Mouse (Mus musculus): ENCODE data around the gene Pde6b. TPM values are rescaled to one million over a fixed set of nuclear protein-coding genes. Genes with fewer than 3 reads are reported as not detected.

The Pde6b gene
- total RNA-seq (2021) (not detected), polyA plus RNA-seq (2012; rRNA removed) (not detected in 2 replicates)
- long read RNA-seq: 0 reads

DNA sequence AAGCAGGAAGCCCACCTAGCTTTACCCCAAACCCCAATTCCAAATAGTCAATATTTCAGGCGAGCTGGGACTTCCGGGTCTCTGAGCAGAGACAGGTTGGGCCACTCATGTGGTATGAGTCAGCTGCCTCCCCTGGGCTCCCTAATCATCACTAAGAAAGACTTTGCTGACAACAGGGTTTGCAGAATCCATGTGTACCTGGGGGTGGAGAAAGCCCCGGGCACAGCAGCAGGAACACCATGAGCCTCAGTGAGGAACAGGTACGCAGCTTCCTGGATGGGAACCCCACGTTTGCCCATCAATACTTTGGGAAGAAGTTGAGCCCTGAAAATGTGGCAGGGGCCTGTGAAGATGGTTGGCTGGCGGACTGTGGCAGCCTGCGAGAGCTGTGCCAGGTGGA, at the start of gene Pde6b:
Gene Pde6b, plus strand, starts transcription at position 191 of the 400 bp plus-strand sequence.
- no peak for DNase-seq

DNA sequence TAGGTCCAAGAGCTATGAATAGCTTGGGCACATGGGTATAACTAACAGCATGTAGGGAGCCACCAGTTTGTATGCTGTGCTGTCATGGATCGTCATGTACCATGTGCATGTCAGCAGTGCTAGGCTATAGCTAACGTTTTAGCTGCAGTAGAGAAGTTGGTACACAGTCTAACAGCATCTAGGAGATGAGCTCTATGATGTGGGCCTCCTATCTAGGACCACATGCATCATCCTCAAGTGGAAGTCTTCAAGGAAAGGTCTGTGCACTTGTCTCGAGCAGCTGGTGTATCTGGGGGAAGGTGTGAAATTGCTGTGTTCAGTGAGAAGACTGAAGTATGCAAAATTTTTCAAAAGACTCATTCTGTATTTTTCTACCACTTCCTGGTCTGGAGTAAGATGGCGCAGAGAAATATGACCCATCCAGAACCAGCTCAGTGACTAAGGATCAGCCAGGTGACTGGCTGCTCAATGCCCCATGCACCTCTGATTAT, 44.5 kb upstream of the Pde6b start:
- DNase-seq: no peak

DNA sequence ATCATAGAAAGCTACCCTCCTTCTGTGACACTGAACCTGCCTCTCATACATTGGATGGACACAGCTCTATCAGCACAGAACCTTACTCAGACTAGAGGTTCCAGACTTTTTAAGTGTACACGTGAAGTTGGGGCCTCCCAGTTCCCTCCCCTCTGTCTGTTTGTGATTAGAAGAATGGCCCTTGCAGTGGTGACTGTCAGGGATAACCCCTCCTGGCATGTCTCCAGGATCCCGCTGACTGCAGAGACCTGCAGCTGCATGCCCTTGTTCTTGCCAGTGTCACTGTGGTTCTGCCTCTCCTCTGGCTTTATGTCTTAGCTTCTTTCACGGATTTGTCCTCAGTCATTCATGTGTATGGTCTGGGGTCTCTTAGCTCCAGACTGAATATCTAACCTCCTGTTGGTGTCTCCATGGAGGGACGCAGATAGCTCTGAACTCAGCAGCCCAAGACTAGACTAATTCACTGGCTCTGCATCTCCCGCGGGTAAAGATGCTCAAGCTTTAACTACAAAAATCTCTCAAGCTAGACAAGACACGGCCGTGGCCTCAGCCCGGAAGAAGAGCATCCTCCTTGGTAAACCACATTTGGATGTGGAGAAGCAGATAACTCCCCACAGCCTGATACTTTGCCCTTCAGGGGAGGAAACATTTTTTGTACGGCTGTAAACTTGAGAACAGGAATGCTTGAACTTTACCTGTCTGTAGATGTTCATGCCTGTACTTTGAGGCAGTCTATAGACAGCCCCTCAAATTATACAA, 42.7 kb upstream of the Pde6b start:
- DNase-seq: no peak

DNA sequence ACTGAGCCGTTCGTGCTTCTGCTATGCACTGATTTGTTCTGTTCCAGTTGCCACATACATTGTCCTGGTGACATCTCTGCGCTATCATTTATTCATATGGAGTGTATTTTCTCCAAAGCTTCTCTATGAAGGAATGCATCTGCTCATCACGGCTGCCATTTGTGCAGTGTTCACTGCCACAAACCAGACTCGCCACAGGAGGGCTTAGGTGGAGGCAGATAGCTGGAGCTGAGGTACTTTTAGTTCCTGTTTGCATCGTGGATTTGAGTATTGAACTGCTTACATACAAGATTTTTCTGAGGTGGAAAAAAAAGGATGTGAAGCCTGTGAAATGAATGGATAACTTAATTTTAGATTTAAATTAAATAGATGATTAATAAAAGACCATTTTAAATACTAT, 40.3 kb upstream of the Pde6b start:
- no peak for DNase-seq

DNA sequence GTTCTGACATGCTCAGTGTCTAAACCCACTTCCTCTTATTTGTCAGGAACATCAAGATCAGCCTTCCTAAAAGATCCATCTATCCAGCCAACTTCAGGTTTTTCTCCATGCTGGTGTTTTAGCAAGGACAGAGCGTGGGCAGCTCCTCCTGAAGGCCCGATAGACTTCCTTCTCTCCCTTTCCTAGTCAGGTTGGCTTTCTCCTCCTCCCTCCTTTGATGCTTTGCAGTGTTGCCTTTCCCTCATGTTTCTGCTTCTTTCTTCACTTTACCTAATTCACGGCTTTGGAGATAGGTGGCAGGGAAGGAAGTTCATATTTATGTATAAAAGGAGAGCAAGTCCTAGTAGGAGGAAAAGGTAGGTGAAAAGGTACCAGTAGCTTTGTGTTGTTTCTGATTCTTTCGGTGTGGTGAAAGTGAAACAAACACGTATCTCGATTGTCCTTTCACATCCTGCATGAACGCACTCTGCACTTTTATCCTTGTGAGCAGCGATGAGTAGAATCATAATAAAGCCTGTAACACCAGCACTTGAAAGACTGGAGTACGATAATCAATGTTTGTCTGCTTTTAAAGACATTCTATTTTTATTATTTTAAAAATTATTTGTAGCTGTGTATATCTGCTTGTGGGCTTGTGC, 38.6 kb upstream of the Pde6b start:
- DNase-seq: no peak

DNA sequence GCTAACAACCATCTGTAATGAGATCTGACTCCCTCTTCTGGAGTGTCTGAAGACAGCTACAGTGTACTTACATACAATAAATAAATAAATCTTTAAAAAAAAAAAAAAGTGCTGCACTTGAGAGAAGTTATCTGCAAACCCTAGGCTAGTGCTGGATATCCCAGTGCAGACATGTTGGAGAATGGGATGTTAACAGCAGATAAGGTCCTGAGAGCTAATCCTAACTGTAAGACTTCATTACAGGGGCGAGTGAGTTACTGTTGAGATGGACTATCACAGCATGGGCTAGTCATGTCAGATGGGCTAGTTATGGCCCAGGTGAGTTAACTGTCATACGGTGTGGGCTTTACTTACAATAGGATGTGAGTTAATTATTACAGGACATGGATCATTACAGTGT, 34.1 kb upstream of the Pde6b start:
- DNase-seq: no peak

DNA sequence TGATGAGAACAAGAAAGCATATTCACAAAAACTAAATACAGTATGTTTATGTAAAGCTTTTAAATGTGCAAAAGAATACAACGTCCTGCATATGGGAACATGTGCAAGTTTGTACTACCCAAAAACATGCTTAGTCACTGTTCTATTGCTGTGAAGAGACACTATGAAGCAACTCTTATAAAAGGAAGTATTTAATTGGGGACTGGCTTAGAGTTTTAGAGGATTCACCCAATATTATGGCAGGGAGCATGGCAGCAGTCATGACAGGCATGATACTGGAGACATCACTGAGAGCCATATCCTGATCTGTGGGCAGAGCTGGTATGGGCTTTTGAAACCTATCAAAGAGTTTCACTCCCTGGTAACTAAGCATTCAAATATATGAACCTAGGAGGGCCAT, 30.3 kb upstream of the Pde6b start:
- DNase-seq: no peak

DNA sequence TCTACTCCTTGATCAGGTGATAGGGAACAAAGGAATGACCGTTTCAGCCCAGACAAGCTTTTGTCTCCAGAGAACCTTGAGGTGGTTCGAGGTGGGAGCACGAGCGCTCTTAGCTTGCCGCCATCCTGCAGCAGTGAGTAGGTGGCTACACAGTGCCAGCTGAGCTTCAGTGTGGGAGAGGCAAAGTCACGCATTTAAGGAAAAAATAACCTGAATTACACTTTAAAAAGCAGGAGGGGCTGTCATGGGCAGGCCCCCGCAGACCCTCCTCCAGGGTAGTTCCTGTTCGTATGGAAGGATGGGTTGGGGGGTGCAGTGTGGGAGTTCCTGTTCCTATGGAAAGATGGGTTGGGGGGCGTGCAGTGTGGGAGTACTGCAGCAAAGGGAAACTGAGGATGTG, 28.7 kb upstream of the Pde6b start:
- no peak for DNase-seq

DNA sequence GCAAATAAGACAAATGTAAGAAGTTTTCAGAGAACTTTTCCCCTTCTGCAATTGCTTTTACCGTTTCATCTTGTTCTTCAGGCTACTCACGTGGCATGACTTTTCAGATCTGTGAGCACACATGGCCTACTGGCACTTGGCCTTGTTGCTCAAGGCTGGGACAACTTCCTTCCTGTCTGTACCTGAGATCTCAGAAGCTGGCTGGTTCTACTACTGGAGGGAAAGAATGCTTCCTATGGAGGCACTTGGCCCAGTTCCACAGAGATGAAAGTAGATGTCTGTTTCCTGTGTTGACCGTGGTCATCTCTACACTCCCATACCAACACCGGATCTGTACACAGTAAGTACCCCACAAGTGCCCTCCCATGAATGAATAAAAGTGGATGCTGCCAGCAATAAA, 28.0 kb upstream of the Pde6b start:
- DNase-seq: no peak

DNA sequence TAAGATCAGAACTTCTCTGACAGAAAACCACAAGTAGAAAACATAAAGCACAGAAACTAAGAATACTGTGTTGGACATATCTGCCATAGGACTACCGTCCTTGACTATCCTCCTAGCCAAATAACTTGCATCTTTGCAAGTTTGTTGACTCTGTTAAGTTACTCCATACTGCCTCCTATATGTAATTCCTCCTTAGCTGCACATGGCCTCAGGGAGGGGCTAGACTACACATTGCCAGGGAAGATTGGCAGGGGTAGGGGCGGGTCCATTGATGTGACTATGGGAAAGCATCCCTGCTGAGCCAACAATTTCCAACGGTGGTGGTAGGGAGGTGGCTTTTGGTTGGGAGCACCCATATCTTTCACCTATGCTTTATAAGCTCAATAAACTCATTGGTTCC, 25.9 kb upstream of the Pde6b start:
- no peak for DNase-seq

DNA sequence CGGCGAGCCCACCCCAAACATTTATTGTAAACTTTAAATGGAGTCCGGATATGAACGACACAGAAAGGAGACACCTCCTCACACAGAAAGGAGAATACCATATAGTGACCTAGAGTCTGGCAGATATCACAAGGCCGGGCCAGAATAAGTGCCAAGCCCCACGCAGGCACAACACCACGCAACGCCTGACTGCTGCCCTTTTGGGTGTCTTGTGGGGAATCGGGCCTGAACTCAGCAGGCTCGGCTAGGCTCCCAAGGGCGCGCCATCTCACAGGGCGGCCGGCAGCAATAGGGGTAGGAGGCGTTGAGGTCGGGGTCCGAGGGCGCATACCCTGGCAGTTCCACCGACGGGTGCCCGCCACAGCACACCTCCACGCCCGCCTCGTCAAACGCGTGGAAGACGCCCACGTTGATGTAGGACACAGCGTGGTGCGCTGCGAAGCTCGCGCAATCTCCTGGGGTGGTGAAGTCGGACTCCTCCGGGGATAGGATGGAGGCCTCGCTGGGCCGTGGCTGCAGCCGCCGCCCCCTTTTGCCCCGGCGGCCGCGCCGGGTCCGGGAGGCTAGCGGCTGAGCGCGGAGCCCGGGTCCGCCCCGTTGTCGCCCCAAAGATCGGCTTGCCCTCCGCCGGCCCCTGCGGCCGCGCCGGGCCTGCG, 21.7 kb upstream of the Pde6b start:
- no peak for DNase-seq

DNA sequence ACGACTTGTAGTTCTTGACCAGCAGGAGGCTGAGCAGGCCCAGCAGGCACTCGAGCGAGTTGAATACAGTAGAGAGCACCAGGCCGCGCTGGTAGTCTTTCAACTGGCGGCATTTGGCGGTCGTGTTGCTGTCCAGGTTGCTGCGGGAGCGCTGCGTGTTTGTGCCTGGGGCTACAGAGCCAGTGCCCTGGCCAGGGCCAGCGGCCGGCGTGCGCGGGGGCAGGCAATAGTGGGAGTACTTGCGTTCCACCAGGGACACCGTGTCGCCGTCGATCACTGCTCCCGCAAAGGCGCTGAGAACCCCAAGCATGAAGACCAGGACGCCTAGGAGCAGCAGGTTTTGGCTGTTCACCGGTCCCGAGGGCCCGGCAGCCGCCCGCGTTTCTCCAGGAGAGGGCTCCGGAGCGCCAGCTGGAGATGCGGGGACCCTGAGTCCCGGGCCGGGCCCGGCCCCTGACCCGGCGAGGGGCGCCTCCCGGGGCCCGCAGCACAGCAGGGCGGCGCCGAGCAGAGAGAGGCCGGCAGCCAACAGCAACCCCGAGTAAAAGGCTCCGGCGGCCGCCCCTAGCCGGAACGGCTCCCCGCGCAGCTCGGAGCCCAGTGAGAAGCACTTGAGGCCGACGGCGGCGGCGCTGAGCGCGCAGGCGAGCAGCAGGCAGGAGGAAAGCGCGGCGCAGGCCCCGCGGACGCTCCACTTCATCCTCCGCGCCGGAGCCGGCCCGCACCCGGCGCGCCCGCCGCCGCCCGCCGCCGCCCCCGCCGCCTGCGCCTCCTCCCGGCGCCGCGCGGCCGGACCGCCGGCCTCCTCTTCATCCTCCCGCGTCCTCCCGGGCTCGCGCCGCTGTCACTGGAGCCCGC, 21.0 kb upstream of the Pde6b start:
- DNase-seq: peak; percentile 76

DNA sequence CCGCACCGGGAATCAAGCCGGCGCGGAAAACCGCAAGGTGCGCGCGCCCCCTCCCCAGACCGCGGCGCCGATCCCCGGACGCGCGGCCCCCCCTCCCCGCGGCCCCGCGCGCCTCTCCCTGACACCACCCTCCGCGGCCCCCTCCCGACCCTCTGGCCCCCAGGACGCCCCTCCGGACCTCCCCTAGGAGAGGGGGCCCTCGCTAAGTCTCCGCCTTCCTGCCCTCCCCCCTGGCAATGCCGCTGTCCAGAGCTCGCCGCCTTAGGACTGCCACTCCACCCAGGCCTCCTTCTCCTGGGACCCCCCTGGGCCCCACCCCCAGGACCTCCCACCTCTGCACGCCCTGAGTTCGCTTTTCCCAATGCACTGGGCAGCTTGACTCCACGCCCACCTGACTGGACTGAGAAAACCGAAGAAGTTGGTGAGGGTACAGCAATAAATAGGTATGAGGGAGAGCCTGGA, 20.3 kb upstream of the Pde6b start, which contains the start of gene Gm42517:
Gene Gm42517, minus strand, starts transcription at position 52 of the 462 bp plus-strand sequence.
- peak; percentile 14 for DNase-seq

DNA sequence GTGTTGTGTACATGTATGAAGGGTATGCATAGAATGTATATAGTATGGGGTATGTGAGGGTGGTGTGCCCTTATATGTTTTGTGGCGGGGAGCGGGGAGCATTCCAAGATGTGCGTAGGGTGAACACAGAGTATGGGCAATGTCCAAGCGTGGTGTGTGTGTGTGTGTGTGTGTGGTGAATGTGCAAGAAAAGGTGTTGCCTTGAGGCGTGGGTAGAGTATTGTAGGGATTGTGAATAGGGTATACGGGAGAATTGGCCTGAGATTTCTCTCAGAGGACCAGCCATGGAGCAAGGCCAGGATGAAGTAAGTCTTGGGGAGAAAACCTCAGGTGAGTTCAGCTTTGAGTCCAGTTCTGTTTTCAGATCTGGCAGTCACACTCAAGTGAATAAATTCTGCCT, 19.7 kb upstream of the Pde6b start:
- DNase-seq: no peak

DNA sequence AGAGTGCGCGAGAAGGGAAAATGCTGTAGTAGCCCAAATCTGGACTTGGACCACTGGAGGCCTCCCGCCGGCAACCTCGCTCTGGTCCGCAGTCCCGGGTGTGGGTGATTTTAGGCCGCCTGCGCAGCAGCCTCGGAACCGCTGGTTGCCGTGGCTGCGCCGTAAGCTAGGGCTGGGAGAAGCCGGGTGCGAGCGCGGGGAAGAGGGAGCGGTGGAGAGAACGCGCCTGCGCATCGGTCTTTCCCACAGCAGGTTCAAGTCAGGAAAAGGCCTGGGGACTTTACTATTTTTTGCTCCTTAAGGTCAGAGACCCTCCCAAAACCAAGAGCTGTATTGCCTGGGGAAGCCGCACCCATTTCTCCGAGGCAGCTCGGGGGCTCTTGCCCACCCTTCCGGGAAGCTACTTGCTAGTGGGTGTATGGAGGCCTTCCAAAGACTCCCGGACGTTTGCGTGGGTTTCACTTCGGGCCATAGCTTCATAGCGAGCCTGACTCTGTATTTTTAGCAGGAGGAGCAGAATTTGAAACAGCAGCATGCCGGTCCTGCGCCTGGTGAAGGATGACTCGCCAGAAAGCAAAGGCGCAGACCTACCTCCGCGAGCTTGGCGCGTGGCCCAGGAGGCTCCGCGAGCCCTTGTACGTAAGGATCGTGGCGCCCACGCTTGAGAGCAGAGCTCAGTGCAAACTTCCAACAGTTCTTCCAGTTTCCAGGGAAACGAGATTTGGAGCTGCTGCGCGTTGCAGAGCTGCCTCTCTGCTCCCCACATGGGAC, 19.2 kb upstream of the Pde6b start:
- DNase-seq: peak; percentile 75

DNA sequence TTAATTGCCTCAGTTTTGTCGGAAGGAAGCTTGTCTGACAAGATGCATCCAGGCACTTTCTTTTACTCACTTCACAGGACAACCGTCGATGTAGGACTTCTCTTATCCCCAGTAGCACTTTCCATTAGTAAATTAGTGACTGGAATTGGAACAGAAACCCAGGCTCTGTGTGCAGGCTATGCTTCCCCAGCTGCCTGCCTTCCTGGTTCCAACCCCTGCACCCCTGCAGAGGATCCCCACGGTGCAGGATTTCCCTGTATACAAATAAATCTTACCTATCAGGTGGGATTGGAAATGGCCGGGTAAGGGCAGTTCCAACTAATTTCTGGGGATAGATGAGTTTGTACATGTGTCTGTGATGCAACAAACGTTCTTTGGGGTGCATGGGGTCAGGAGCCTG, 18.2 kb upstream of the Pde6b start:
- DNase-seq: no peak

DNA sequence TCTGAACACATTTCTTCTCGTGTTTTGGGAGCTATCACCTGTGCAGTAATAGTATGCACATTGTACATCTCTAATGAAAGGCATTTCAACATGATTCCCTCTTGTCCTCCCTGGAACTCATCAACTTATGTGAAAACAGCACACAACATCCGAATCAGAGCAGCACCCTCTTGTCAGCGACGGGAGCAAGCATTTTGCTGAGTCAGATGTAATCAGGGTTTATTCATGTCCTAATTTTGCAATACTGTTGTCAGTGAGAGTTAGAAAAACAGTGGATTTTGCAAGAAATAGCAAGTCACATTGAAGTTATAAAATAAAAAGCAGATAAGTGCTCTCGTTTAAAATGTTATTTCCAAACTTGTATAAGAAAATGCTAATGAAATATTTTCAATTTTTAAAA, 14.1 kb upstream of the Pde6b start:
- DNase-seq: peak; percentile 18

DNA sequence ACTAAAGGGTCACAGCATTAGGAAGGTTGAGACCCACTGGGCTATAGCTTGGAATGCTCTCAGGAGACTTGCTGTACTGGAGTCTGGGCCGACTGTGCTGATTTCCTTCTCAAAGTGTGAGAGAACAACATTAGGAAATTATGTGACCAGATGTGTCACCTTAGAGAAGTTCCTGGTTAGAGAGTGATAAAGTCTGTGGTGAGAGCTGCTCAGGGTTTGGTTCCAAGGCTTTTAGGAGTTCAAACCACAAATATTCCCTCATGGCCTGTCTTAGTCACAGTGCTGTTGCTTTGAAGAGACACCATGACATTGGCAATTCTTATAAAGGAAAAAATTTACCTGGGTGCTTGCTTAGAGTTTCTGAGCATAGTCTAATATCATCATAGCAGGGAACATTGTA, 12.1 kb upstream of the Pde6b start:
- no peak for DNase-seq

DNA sequence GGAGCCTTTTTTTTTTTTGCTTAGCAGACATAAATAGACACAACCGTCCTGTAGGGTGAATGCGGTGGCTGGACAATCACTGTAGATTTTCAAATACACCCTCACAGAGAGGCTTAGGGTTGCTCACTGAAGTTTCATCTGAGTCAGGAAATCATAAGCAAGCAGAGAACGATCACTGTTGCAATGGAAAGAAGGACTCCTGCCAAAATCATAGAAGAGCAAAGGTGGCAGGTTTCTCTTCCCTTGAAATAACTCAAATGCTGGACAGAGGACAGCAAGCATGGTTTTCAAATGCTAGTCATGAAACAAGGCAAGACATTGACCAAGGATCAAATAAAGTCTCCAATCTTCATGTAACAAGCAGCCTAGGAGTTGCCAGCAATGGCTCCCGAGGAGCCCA, 9.8 kb upstream of the Pde6b start:
- DNase-seq: no peak

DNA sequence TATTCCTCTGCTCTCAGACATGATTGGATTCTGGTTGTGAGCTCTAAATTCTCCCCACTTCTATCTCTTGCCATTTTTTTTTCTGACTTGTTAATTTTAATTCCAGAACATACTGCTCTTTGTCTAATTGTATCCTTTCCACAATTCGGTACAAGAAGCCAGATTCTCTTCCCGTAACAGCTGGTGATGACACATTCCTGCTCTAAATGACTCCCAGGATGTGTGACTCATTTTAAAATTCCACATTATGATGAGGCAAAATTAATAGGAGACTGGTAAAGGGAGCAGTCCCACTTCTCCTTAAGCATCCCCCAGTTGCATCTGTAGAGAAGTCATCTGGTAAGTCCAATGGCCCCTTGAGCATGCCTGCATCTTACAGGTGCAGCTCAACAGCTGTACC, 2.6 kb upstream of the Pde6b start:
- DNase-seq: no peak

DNA sequence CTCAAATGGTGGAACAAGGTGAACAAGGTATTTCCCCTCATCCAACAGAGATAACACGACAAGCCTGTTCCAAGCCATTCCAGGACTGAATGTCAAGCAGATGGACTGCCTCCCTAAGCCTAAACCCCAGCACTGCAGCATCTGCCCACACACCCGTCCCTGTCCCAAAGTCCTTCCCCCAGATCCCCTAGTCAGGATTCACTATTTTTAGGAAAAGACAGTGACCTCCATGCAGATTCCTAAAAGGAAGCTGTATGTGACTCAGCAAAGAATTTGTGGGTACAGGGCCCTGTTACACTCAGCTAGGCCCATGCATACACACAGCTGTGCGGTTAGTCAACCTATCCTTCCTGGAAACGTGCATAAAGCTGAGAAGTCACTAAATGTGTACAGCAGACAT, 1.7 kb upstream of the Pde6b start:
- DNase-seq: no peak

Data from adrenal gland, adult 2 months (tissue).